Mouse (Mus musculus): ENCODE results near the gene Trnp1.

DNA sequence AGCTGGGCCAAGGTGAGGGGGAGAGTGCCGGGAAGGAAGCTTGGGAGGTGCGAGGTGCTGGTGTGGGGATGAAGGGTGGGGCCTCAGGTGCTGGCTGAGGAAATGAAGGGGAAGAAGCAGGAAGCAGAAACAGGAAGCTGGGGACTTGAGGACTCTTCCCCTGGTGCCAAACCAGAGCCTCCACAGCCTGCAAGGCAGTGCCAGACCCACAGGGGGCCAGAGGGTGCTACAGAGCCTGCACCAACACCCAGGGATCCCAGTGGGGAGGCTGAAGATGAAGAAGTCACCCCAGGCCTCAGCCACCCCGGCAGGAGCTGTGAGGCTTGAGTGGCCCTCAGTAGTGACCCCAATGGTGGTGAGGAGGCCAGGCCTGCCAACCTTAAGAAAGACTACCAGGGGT, 40.3 kb downstream of the Trnp1 start:
- no peak for TF ChIP-seq CTCF (IDR thresholded peaks at IDR 0.05; ENCODE audit: low read depth, low read length)
- no peak for TF ChIP-seq POLR2A (IDR thresholded peaks at IDR 0.05; ENCODE audit: insufficient read depth, low read length)
